Mouse (Mus musculus): ENCODE measurements at regions not wholly inside any gene's neighbourhood (a gene's known extent, or its start where the extent isn't known, plus 50 kb on each side); places are given as distances from the start of the nearest gene placed in this dataset.

- no peak for TF ChIP-seq POLR2A (IDR thresholded peaks at IDR 0.05; ENCODE audit: borderline replicate concordance, insufficient read depth, low read length)
- TF ChIP-seq CTCF (IDR thresholded peaks at IDR 0.05; ENCODE audit: borderline replicate concordance, insufficient read depth, low read depth, low read length), result no peak
Measured at GRCm38 (mm10) chr5:13690929-13691806, 100.3 kb upstream of the Speer3 start.
